Mouse (Mus musculus) liver, embryonic 13.5 days (tissue): Measurements from ENCODE around the gene Dstn. TPM values are rescaled to one million over a fixed set of nuclear protein-coding genes. Genes with fewer than 3 reads are reported as not detected.

Experiments used
- ATAC-seq: fragments of 200-750 bp; cut with Nextera tagmentation; 2 replicates; pipeline ENCODE4 v1.8.0; 2017; ENCODE audit warnings: low read depth, mild to moderate bottlenecking, moderate number of reproducible peaks, moderate library complexity
- DNase-seq: peaks from one replicate; pipeline ENCODE4 v3.0.0; 2022
- H3K27ac ChIP-seq: fragments of 300-500 bp; sonication (generic); 2 replicates; pipeline ENCODE4 v1.5.1; 2015; ENCODE audit warnings: moderate library complexity, mild to moderate bottlenecking, inconsistent platforms
- H3K27me3 ChIP-seq: fragments of 300-500 bp; sonication (generic); 2 replicates; pipeline ENCODE4 v1.6.1; 2015; ENCODE audit warnings: mild to moderate bottlenecking, inconsistent platforms
- H3K36me3 ChIP-seq: fragments of 300-500 bp; sonication (generic); 2 replicates; pipeline ENCODE4 v1.6.1; 2015; ENCODE audit warnings: mild to moderate bottlenecking, inconsistent platforms
- H3K4me1 ChIP-seq: fragments of 300-500 bp; sonication (generic); replicated peaks from 2 replicates; pipeline ENCODE4 v1.6.1; 2015; ENCODE audit warnings: inconsistent platforms
- H3K4me2 ChIP-seq: fragments of 300-500 bp; sonication (generic); 2 replicates; pipeline ENCODE4 v1.6.1; 2015; ENCODE audit warnings: inconsistent platforms, mild to moderate bottlenecking, moderate library complexity
- H3K4me3 ChIP-seq: fragments of 300-500 bp; sonication (generic); replicated peaks from 2 replicates; pipeline ENCODE4 v1.5.1; 2015; ENCODE audit warnings: mild to moderate bottlenecking, inconsistent platforms
- H3K9ac ChIP-seq: fragments of 300-500 bp; sonication (generic); 2 replicates; pipeline ENCODE4 v1.6.1; 2015; ENCODE audit warnings: mild to moderate bottlenecking, inconsistent platforms
- H3K9me3 ChIP-seq: fragments of 300-500 bp; sonication (generic); replicated peaks from 2 replicates; pipeline ENCODE4 v1.6.1; 2016; ENCODE audit warnings: inconsistent platforms
- WGBS: fragments of 180-500 bp; shearing (Covaris S2); methylation state at CpG from one replicate; pipeline ENCODE4 v1.1.7; 2015; ENCODE audit not compliant: insufficient replicate concordance; 5-methylcytosine and 5-hydroxymethylcytosine counted together
- polyA plus RNA-seq: library from polyadenylated mRNA; unstranded; fragments of >200 nt; fragmentation: Nextera tagmentation; extraction: Ambion mirVana; gene quantifications from 2 replicates; pipeline ENCODE4 v1.2.1, GENCODE M21; 2015

Dstn gene
- polyA plus RNA-seq, 1 experiment from 2014 or later, result 138 TPM

DNA sequence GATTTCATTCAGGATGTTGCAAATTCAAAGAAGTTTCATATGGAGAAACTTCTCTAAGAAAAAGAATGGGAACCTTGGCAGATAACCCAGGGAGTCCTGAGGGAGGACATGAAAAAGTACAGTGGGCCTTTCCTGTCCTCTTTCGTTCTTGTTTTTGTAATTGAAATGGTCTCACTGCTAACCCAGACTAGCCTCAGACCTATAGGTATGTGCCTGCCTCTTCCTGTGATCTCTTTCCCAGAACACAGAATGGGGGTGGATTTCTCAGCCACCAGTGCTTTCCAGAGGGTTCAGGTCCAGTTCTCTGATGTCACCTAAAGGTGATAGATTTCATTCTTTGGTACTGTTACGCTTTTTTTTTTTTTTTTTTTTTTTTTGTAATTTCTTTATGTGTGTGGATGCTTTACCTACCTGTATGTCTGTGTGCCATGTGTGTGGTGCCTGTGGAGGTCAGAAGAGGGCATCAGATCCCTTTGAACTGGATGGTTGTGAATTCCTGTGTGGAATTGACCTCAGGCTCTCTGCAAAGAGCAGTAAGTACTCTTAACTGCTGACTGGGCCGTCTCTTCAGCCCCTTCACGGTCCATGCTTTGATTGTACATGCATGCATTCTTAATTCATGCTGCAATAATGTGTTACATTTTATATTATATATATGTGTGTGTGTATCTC is 3.8 kb downstream of the Dstn start:
- Histone ChIP-seq H3K9ac (no peak overlapping the region), H3K4me2 (no peak overlapping the region), H3K36me3 (no peaks in the 10 kb centered on the region), H3K9me3 (no peaks in the 10 kb centered on the region), H3K27ac (peak overlapping the region; percentile 16; the same call in 1 of the 2 replicates), H3K4me3 (no peak overlapping the region), H3K27me3 (no peaks in the 10 kb centered on the region), H3K4me1 (peaks cover 73% of the 10 kb centered on the region)
- DNase-seq (no peak), ATAC-seq (no peak)
- 63% methylated on average over 4 of the region's 4 CpGs for WGBS

DNA sequence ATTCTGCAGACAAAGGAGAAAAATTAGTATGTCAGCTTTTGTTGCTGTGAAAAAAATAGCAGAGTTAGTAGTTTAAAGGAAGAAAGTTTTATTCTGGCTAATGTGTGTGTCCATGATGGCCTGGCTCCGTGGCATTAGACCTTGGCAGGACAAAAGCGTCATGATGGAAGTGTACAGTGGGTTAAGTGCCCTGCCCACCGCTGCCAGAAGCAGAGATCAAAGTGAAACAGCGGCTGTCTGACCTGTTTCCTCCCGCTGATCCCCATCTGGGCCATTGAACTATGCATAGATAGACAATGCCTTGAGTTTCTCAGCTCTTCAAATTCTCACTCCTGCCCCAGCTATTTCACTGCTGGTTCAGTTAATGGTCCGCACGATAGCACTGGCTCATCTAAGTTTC is 9.0 kb downstream of the Dstn start:
- H3K9ac ChIP-seq, result no peak overlapping the region
- H3K27ac ChIP-seq, result no peak overlapping the region
- H3K36me3 ChIP-seq, result no peaks in the 10 kb centered on the region
- H3K9me3 ChIP-seq, result no peaks in the 10 kb centered on the region
- no peak overlapping the region for H3K4me3 ChIP-seq
- no peak overlapping the region for H3K4me2 ChIP-seq
- ATAC-seq (no peak), DNase-seq (no peak)
- H3K4me1 ChIP-seq, result peaks cover 55% of the 10 kb centered on the region
- 62% methylated on average over 7 of the region's 7 CpGs for WGBS
- no peaks in the 10 kb centered on the region for H3K27me3 ChIP-seq

DNA sequence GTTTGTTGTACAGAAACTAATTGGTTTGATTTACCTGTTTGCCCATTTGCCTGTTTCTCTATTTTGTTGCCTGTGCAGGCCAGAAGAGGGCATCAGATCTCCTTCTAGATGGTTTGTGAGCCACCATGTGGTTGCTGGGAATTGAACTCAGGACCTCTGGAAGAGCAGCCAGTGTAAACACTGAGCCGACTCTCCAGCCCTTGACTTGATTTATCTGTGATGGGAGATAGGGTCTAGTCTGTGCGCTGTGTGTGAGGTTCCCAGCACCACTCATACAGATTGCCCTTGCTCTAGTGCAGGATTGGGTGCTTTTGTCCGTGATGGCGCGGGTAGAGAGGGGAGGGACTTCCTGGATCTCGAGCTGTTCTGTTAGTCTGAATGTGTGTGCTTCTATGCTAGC is 10.7 kb downstream of the Dstn start:
- WGBS, result 83% methylated on average over 6 of the region's 6 CpGs
- no peaks in the 10 kb centered on the region for H3K9me3 ChIP-seq
- no peak overlapping the region for H3K4me3 ChIP-seq
- DNase-seq (no peak), ATAC-seq (no peak)
- no peak overlapping the region for H3K27ac ChIP-seq
- no peaks in the 10 kb centered on the region for H3K36me3 ChIP-seq
- peaks cover 49% of the 10 kb centered on the region for H3K4me1 ChIP-seq
- no peak overlapping the region for H3K4me2 ChIP-seq
- H3K27me3 ChIP-seq, result no peaks in the 10 kb centered on the region
- H3K9ac ChIP-seq, result no peak overlapping the region

DNA sequence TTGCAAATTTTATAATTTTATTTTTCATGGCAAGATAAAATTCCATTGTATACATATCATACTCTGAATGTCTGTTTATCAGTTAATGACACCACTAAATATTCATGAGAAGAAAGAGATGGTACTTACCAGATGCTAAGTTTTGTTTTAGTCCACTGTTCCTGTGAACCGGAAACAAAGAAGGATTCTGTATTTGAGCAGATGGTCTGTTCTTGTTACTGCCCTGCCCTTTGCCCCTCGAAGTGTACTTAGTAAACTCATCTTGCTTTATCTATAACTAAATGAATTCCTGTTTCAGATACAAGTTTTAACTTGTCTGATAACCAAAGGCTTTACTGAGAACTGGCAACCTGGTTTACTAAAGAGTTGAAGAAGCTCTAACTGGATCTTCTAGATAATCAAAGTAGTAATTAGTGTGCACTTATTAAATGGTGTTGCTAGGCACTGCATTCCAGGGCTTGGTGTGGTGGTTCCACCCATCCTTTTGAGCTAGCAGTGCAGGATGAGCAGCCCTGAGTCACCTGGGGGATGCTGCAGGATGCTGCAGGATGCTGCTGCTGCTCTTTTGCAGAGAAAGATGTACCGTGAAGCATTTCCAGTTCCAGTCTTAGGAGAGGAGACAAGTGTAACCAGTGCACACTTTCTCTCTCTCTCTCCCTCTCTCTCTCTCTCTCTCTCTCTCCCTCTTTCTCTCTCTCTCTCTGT is 14.6 kb downstream of the Dstn start:
- Histone ChIP-seq H3K27ac (no peak overlapping the region), H3K27me3 (no peaks in the 10 kb centered on the region), H3K4me1 (peaks cover 41% of the 10 kb centered on the region), H3K9ac (no peak overlapping the region), H3K4me2 (no peak overlapping the region), H3K9me3 (no peaks in the 10 kb centered on the region), H3K36me3 (0 out of 2 replicates have a peak, but pooled peaks cover 3% of the 10 kb centered on the region), H3K4me3 (no peak overlapping the region)
- ATAC-seq (no peak), DNase-seq (no peak)
- 55% methylated on average over 3 of the region's 3 CpGs for WGBS

DNA sequence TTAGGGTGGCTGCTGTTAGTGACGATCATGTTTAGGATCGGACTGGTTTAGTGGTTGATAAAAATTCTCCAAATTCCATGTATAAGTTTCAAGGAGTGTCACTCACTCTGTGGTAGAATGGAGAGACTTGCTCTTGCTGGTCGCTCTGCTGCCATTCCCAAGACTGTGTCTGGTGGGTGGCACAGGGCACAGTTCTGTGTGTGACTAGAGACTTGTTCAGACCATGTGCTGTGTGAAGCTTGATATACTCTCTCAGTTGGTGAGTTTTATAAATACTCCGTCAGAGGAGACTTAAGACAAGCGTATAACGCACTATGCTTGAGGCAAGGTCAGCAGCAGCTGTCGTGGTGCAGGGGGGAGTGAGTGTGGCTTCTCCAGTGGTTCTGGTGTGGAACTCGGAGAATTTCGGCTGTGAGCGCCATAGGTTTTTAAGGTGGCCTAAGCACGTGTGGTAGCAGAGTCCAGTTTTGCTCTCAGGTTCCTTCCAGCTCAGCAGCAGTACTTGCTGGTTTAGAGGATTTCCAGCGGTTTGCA is 17.3 kb downstream of the Dstn start:
- Histone ChIP-seq H3K27ac (no peak overlapping the region), H3K9me3 (no peaks in the 10 kb centered on the region), H3K4me3 (no peak overlapping the region), H3K36me3 (0 out of 2 replicates have a peak, but pooled peaks cover 3% of the 10 kb centered on the region), H3K9ac (no peak overlapping the region), H3K4me1 (peaks cover 35% of the 10 kb centered on the region), H3K27me3 (no peaks in the 10 kb centered on the region), H3K4me2 (no peak overlapping the region)
- ATAC-seq, result no peak
- DNase-seq, result no peak
- 86% methylated on average over 12 of the region's 12 CpGs for WGBS

DNA sequence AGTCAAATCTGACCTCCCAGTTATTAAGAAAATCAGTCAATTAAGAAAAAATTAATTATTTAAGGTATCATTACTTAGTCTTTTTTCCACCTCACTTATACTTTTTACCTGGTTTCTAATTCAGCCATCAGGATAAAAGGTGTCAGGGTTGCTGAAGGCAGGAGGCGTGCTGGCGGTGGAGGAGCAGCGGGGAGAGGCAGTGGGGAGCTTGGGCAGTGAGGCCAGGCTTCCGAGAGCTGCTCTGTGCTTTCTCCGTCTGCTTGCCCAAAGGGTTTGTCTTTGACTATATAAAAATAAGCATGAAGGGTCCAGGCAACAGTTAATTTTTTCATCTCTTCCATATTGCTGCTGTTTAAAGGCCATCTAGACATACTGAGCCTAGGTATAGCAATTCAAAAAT is 18.4 kb downstream of the Dstn start:
- Histone ChIP-seq H3K36me3 (0 out of 2 replicates have a peak, but pooled peaks cover 3% of the 10 kb centered on the region), H3K4me2 (no peak overlapping the region), H3K27ac (no peak overlapping the region), H3K27me3 (no peaks in the 10 kb centered on the region), H3K9me3 (no peaks in the 10 kb centered on the region), H3K4me3 (no peak overlapping the region), H3K4me1 (peaks cover 27% of the 10 kb centered on the region), H3K9ac (no peak overlapping the region)
- WGBS, result 89% methylated on average over 5 of the region's 5 CpGs
- ATAC-seq (no peak), DNase-seq (no peak)

DNA sequence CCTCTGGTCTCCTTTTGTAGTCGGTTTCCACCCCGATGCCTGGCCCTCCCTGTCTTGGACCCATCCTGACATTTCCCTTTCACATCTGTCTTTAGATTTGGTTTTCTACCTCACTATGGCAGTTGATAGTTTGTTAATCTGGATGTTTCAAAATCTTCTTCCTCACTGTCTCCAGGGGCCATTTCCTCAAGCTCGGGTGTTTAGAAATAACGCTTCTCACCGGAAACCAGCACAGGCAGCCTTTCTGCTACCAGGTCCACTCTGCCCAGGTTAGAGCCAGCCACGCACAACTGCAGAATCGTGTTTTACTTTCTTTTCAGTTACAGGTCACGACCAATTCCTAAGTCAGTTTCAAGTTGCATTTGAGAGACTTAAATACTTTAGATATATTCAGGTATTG is 19.3 kb downstream of the Dstn start:
- Histone ChIP-seq H3K36me3 (peaks cover 10% of the 10 kb centered on the region), H3K4me3 (no peak overlapping the region), H3K9me3 (no peaks in the 10 kb centered on the region), H3K9ac (no peak overlapping the region), H3K27ac (0 out of 2 replicates have a peak overlapping the region, but pooled peaks have one; percentile 11), H3K4me1 (peaks cover 20% of the 10 kb centered on the region), H3K27me3 (no peaks in the 10 kb centered on the region), H3K4me2 (no peak overlapping the region)
- ATAC-seq, result no peak
- no peak for DNase-seq
- WGBS, result 76% methylated on average over 8 of the region's 8 CpGs

DNA sequence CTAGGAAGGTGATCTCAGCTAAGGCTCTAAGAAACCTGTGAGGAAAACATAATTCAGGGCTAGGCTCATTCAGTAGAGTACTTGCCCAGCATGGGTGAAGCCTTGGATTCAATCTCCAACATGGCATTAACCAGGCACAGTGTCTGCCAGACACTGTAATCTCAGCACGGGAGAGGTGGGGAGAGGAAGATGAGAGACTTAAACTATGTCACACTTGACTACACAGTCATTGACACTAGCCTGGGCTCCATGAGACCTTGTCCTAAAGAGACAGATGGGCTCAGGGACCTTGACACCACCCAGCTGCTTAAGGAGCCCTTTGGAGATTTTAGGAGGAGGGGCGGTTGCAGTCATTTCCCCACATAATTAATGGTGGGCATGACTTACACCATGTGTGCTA is 22.7 kb downstream of the Dstn start:
- H3K4me3 ChIP-seq, result no peak overlapping the region
- no peak overlapping the region for H3K27ac ChIP-seq
- peaks cover 37% of the 10 kb centered on the region for H3K36me3 ChIP-seq
- H3K9me3 ChIP-seq, result no peaks in the 10 kb centered on the region
- H3K4me1 ChIP-seq, result peaks cover 4% of the 10 kb centered on the region; the same call in 1 of the 2 replicates
- H3K9ac ChIP-seq, result no peak overlapping the region
- H3K27me3 ChIP-seq, result no peaks in the 10 kb centered on the region
- ATAC-seq (no peak), DNase-seq (no peak)
- WGBS, result 80% methylated on average over 2 of the region's 2 CpGs
- no peak overlapping the region for H3K4me2 ChIP-seq

DNA sequence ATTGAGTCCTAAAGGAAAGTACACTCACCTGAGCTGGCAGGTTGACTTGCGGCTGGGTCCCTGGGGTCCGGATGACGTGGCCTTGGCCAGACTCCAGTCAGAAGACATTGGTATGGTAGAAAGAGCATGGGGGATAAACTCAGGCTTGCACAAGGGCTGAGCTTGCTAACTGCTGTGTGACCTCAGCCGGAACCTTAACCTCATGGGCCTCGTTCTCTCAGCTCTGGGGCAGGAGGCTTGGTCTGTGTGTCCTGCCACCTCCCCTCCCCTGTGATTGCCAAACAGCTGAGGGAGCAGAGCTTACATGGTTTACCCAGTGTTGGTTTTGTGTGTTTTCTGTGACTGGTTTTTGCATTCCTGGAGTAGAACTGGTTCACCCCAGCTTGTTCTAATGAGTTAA is 25.3 kb downstream of the Dstn start:
- DNase-seq (no peak), ATAC-seq (peak; percentile 62)
- Histone ChIP-seq H3K9ac (no peak overlapping the region), H3K4me2 (no peak overlapping the region), H3K36me3 (peaks cover 57% of the 10 kb centered on the region), H3K9me3 (no peaks in the 10 kb centered on the region), H3K4me1 (no peaks in the 10 kb centered on the region; the same call in 1 of the 2 replicates), H3K27me3 (no peaks in the 10 kb centered on the region), H3K27ac (no peak overlapping the region), H3K4me3 (no peak overlapping the region)
- 74% methylated on average over 5 of the region's 5 CpGs for WGBS

DNA sequence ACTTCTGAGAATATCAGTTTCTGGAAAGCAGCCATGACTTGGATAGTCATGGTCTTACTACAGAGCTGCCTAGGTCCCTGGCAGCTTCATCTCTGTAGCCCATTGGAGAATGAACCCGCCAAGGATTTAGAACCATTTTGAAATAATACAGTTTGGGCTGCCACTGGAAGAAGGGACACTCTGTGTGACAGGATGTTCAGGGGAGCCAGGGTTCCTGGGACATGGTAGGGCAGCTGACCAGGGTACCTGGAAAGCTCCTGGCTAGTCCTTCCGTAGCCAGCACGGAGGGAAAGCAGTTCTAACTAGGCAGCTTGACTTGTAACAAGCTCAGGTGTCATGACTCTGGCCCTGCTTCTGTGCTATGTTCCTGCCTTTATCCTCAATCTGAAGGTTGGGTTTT is 29.7 kb downstream of the Dstn start:
- Histone ChIP-seq H3K4me1 (0 out of 2 replicates have a peak, but pooled peaks cover 5% of the 10 kb centered on the region), H3K9ac (no peak overlapping the region), H3K27me3 (no peaks in the 10 kb centered on the region), H3K4me2 (no peak overlapping the region), H3K27ac (no peak overlapping the region), H3K4me3 (no peak overlapping the region), H3K9me3 (no peaks in the 10 kb centered on the region), H3K36me3 (peaks cover 90% of the 10 kb centered on the region)
- WGBS, result 82% methylated on average over 3 of the region's 3 CpGs
- DNase-seq (no peak), ATAC-seq (no peak)

DNA sequence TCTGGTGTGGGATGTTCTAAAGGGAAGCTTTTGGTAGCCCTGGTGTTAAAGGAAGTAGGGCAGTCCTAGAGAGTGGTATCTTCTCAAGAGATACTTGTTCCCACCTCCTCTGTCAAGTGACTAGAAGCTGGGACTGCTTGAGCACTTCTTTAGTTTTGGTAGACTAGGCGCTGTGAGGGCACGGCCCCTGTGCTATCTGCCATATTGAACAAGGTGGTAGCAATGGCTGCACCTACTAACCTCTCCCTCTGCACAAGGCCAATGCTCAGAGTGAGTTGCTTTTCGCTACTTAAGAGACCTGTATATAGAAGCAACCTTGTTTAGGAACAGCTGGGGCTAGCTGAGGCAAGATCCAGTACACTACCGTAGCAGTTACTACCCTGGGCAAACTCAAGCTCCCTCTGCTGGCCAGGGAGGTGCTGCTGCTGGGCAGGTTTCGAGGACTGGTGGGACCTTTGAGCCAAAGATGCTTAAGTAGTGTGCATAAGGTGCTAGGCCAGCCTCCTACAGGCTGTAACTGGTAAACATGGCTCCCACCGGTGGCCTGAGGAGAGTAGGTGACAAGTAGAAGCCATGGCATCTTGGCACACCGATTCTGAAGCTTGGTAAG is 30.5 kb downstream of the Dstn start:
- Histone ChIP-seq H3K27ac (no peak overlapping the region), H3K36me3 (peaks cover 90% of the 10 kb centered on the region), H3K4me2 (no peak overlapping the region), H3K4me1 (0 out of 2 replicates have a peak, but pooled peaks cover 5% of the 10 kb centered on the region), H3K4me3 (no peak overlapping the region), H3K9ac (no peak overlapping the region), H3K9me3 (no peaks in the 10 kb centered on the region), H3K27me3 (no peaks in the 10 kb centered on the region)
- 79% methylated on average over 7 of the region's 7 CpGs for WGBS
- peak; percentile 42 for ATAC-seq
- DNase-seq, result no peak
